In genomic region chr14:89181386-89181979, GRCm38 (mm10) we compare ENCODE assay signal across 14 mouse cellular contexts.
DNase-seq lines count a peak whose midpoint lies in the region; ATAC-seq lines count a peak whose summit lies in the region.
"Had no signal": no experiment of that assay in that cellular context is flagged by ENCODE, and none has a peak within 500 bp of the region (broad histone marks: within the 10 kb centered on the region; RNA-seq: fewer than 3 reads in every experiment).

No protein-coding gene starts in this region.

- no peaks in the 10 kb centered on the region for H3K36me3 ChIP-seq in hindbrain, embryonic 14.5 days (replicated peaks; ENCODE audit: control insufficient read depth, insufficient read depth)
- H3K36me3 ChIP-seq in hindbrain, embryonic 10.5 days: no peaks in the 10 kb centered on the region
- no peaks in the 10 kb centered on the region for H3K36me3 ChIP-seq in midbrain, embryonic 14.5 days (ENCODE audit: control insufficient read depth, insufficient read depth, low read length)
- no peaks in the 10 kb centered on the region for H3K36me3 ChIP-seq in midbrain, embryonic 16.5 days (ENCODE audit: control insufficient read depth, insufficient read depth, low read length)
- H3K36me3 ChIP-seq: liver, embryonic 13.5 days; neural tube, embryonic 13.5 days; stomach, embryonic 15.5 days had no signal

- peak; percentile 81 for DNase-seq in hindbrain, embryonic 14.5 days (ENCODE audit: low spot score)
- no peak for DNase-seq in hindbrain, embryonic 10.5 days (ENCODE audit: low spot score)
- DNase-seq in midbrain, embryonic 14.5 days: peak; percentile 82
- DNase-seq in brain, adult 2 months (ENCODE audit: low read depth, low spot score): peak; percentile 50
- peak; percentile 6 for DNase-seq in retina, postnatal 7 days (ENCODE audit: low read depth, low spot score)
- no peak for DNase-seq in spleen, adult 18-20 months
- no peak for DNase-seq in cerebellum, adult 9-11 months
- DNase-seq: cerebellum, adult 8-10 months; gastrocnemius, postnatal 25 days; liver, embryonic 13.5 days had no signal

- no peak overlapping the region for H3K9ac ChIP-seq in hindbrain, embryonic 14.5 days
- H3K9ac ChIP-seq in midbrain, embryonic 14.5 days (replicated peaks; ENCODE audit: low read length): no peak overlapping the region
- H3K9ac ChIP-seq in midbrain, embryonic 16.5 days (ENCODE audit: low read depth, low read length): no peak overlapping the region
- H3K9ac ChIP-seq: liver, embryonic 13.5 days; neural tube, embryonic 13.5 days; stomach, embryonic 15.5 days had no signal

- H3K27ac ChIP-seq in hindbrain, embryonic 14.5 days: no peak overlapping the region
- H3K27ac ChIP-seq in hindbrain, embryonic 10.5 days: no peak overlapping the region
- H3K27ac ChIP-seq in midbrain, embryonic 14.5 days (replicated peaks; ENCODE audit: low read depth, low read length): no peak overlapping the region
- no peak overlapping the region for H3K27ac ChIP-seq in midbrain, embryonic 16.5 days (ENCODE audit: low read length)
- H3K27ac ChIP-seq: liver, embryonic 13.5 days; neural tube, embryonic 13.5 days; stomach, embryonic 15.5 days had no signal

- no peak overlapping the region for H3K4me2 ChIP-seq in hindbrain, embryonic 14.5 days (replicated peaks)
- H3K4me2 ChIP-seq in midbrain, embryonic 14.5 days (ENCODE audit: low read length): no peak overlapping the region
- no peak overlapping the region for H3K4me2 ChIP-seq in midbrain, embryonic 16.5 days (ENCODE audit: low read length)
- H3K4me2 ChIP-seq: liver, embryonic 13.5 days; neural tube, embryonic 13.5 days; stomach, embryonic 15.5 days had no signal

- no peaks in the 10 kb centered on the region; the same call in 1 of the 2 replicates for H3K4me1 ChIP-seq in hindbrain, embryonic 14.5 days (replicated peaks; ENCODE audit: control insufficient read depth, insufficient read depth, low read length)
- no peaks in the 10 kb centered on the region for H3K4me1 ChIP-seq in hindbrain, embryonic 10.5 days (replicated peaks)
- H3K4me1 ChIP-seq in midbrain, embryonic 14.5 days (ENCODE audit: control insufficient read depth, insufficient read depth, low read length): no peaks in the 10 kb centered on the region; the same call in 1 of the 2 replicates
- H3K4me1 ChIP-seq in midbrain, embryonic 16.5 days (ENCODE audit: control insufficient read depth, insufficient read depth, low read length): no peaks in the 10 kb centered on the region
- H3K4me1 ChIP-seq: liver, embryonic 13.5 days; neural tube, embryonic 13.5 days; stomach, embryonic 15.5 days had no signal

- no peak for ATAC-seq in hindbrain, embryonic 14.5 days (ENCODE audit: low FRiP score)
- no peak for ATAC-seq in midbrain, embryonic 14.5 days (ENCODE audit: low FRiP score, low TSS enrichment)
- ATAC-seq in midbrain, embryonic 16.5 days: no peak
- ATAC-seq: intestine, embryonic 16.5 days had no signal

- H3K9me3 ChIP-seq in hindbrain, embryonic 14.5 days (ENCODE audit: control insufficient read depth, low read length): no peaks in the 10 kb centered on the region
- no peaks in the 10 kb centered on the region for H3K9me3 ChIP-seq in hindbrain, embryonic 10.5 days
- no peaks in the 10 kb centered on the region for H3K9me3 ChIP-seq in midbrain, embryonic 14.5 days (ENCODE audit: control insufficient read depth, low read length)
- no peaks in the 10 kb centered on the region for H3K9me3 ChIP-seq in midbrain, embryonic 16.5 days (replicated peaks; ENCODE audit: control insufficient read depth, low read length, poor library complexity, severe bottlenecking)
- H3K9me3 ChIP-seq: liver, embryonic 13.5 days; neural tube, embryonic 13.5 days; stomach, embryonic 15.5 days had no signal

- H3K4me3 ChIP-seq in hindbrain, embryonic 14.5 days (replicated peaks; ENCODE audit: low read length): no peak overlapping the region
- H3K4me3 ChIP-seq in hindbrain, embryonic 10.5 days: no peak overlapping the region
- H3K4me3 ChIP-seq in midbrain, embryonic 14.5 days (replicated peaks; ENCODE audit: low read depth, low read length): no peak overlapping the region
- H3K4me3 ChIP-seq in midbrain, embryonic 16.5 days (ENCODE audit: low read depth, low read length): no peak overlapping the region
- H3K4me3 ChIP-seq: liver, embryonic 13.5 days; neural tube, embryonic 13.5 days; stomach, embryonic 15.5 days had no signal

- WGBS in hindbrain, embryonic 14.5 days: 34% methylated on average over 2 of the region's 2 CpGs
- WGBS in hindbrain, embryonic 10.5 days: 42% methylated on average over 2 of the region's 2 CpGs
- 35% methylated on average over 2 of the region's 2 CpGs for WGBS in midbrain, embryonic 14.5 days
- 12% methylated on average over 2 of the region's 2 CpGs for WGBS in midbrain, embryonic 16.5 days

- H3K27me3 ChIP-seq in hindbrain, embryonic 14.5 days (ENCODE audit: control insufficient read depth, insufficient read depth, low read length): no peaks in the 10 kb centered on the region
- H3K27me3 ChIP-seq in hindbrain, embryonic 10.5 days (ENCODE audit: insufficient read depth, poor library complexity, severe bottlenecking): no peaks in the 10 kb centered on the region
- no peaks in the 10 kb centered on the region for H3K27me3 ChIP-seq in midbrain, embryonic 14.5 days (ENCODE audit: control insufficient read depth, insufficient read depth, low read length)
- H3K27me3 ChIP-seq in midbrain, embryonic 16.5 days (ENCODE audit: control insufficient read depth, insufficient read depth, low read depth, low read length): no peaks in the 10 kb centered on the region
- H3K27me3 ChIP-seq: liver, embryonic 13.5 days; neural tube, embryonic 13.5 days; stomach, embryonic 15.5 days had no signal

Comparison
In these comparisons a context has a peak if more than half of its experiments do, and no peak if none do; other contexts are left out.
1. DNase-seq: peak in hindbrain, embryonic 14.5 days (single experiment), midbrain, embryonic 14.5 days (single experiment), brain, adult 2 months (single experiment) and retina, postnatal 7 days (single experiment); none in hindbrain, embryonic 10.5 days (single experiment), spleen, adult 18-20 months (0 of 2) and cerebellum, adult 9-11 months (single experiment).